Mouse (Mus musculus) right cerebral cortex, adult 18-20 months (tissue): Measurements from ENCODE around the gene Ogfod2.

Experiments used
- DNase-seq: peaks from one replicate; pipeline ENCODE4 v3.0.0; 2022; ENCODE audit warnings: mixed read lengths

Gene Ogfod2

GRCm38 (mm10) chr5:124159453-124159852 lies 47.4 kb downstream of the Ogfod2 start:
- no peak for DNase-seq

GRCm38 (mm10) chr5:124161831-124162230 lies 49.7 kb downstream of the Ogfod2 start:
- no peak for DNase-seq

- DNase-seq, result no peak
Measured at GRCm38 (mm10) chr5:124162577-124162976, 50.5 kb downstream of the Ogfod2 start.

- DNase-seq, result no peak
Measured at GRCm38 (mm10) chr5:124163445-124163844, 51.3 kb downstream of the Ogfod2 start.
